Mouse (Mus musculus) layer of hippocampus, adult 2 months (tissue): Measurements from ENCODE around the gene Cks1b. TPM values are rescaled to one million over a fixed set of nuclear protein-coding genes. Genes with fewer than 3 reads are reported as not detected.
"Not testable (repeated sequence)": the region's sequence is repeated elsewhere in the genome, so short reads cannot be mapped to it uniquely, and the experiment has no call there.

Experiments
- DNase-seq, 2 experiments: peaks; one replicate each; pipeline ENCODE4 v3.0.0; 2022; ENCODE audit warnings: low spot score in 2 of 2
- H3K27ac ChIP-seq: fragments of 200-600 bp; 2 replicates; pipeline ENCODE4 v1.8.1; 2022
- H3K4me3 ChIP-seq: fragments of 200-600 bp; 2 replicates; pipeline ENCODE4 v1.8.1; 2022; ENCODE audit warnings: mild to moderate bottlenecking
- CTCF ChIP-seq: fragments of 200-600 bp; conservative IDR thresholded peaks from 2 replicates; pipeline ENCODE4 v1.8.1; 2022; ENCODE audit warnings: antibody characterized with exemption, mild to moderate bottlenecking, moderate library complexity
- total RNA-seq, 2 experiments: library from RNA; stranded (reverse); gene quantifications; 2 replicates each; pipeline ENCODE4 v1.2.3; 2021

Cks1b gene
- total RNA-seq, 2 experiments from 2014 or later = 1.4 to 2.7 TPM

GRCm38 (mm10) chr3:89437269-89437668, 19.1 kb upstream of the Cks1b start:
- Histone ChIP-seq H3K4me3 (peak overlapping the region; percentile 47), H3K27ac (peak overlapping the region; percentile 88)
- peak; percentile 30 to 66 for DNase-seq
- no peak for TF ChIP-seq CTCF

GRCm38 (mm10) chr3:89436176-89437113, 18.3 kb upstream of the Cks1b start, which contains the start of gene Pbxip1:
TSS of gene Pbxip1 (plus strand) at chr3:89436706.
- no peak for TF ChIP-seq CTCF
- H3K27ac ChIP-seq = peak within 1 kb of the TSS; percentile 88
- no peak for DNase-seq
- peak within 1 kb of the TSS; percentile 47 for H3K4me3 ChIP-seq

DNA sequence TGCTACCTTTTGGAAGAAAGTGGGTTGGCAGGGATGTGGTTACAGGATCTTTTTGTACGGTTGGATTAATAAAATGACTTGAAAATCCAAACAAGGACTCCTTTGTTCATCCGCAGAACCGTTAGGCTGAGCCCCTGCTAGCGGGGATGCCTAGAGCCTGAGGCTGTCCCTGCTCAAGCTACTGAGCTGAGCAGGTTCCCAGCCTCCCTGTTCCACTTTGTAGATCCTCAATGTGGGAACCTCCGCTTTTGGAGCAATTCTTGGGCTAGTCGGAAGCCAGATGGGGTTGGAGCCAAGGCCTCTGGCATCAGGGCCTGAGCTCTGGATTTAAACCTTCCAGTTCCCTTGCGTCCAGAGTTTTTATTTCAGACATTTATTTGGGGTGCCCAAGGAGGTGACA, 16.9 kb upstream of the Cks1b start:
- DNase-seq = no peak
- Histone ChIP-seq H3K4me3 (no peak overlapping the region), H3K27ac (peak overlapping the region; percentile 68)
- no peak for TF ChIP-seq CTCF

GRCm38 (mm10) chr3:89434532-89434931, 16.3 kb upstream of the Cks1b start:
- Histone ChIP-seq H3K27ac (peak overlapping the region; percentile 68), H3K4me3 (no peak overlapping the region)
- DNase-seq = no peak
- TF ChIP-seq CTCF = no peak

- no peak for TF ChIP-seq CTCF
- H3K27ac ChIP-seq = no peak overlapping the region
- H3K4me3 ChIP-seq = no peak overlapping the region
- DNase-seq = no peak
Measured at GRCm38 (mm10) chr3:89432606-89433005, 14.4 kb upstream of the Cks1b start.

GRCm38 (mm10) chr3:89430171-89431159, 12.3 kb upstream of the Cks1b start, which contains the start of gene Pygo2:
TSS of gene Pygo2 (plus strand) at chr3:89430214.
- 0 out of 2 replicates have a peak, but pooled peaks have one; percentile 11 for TF ChIP-seq CTCF
- H3K4me3 ChIP-seq = peak within 1 kb of the TSS; percentile 76
- peak within 1 kb of the TSS; percentile 93 for H3K27ac ChIP-seq
- DNase-seq = peak; percentile 95 to 98

DNA sequence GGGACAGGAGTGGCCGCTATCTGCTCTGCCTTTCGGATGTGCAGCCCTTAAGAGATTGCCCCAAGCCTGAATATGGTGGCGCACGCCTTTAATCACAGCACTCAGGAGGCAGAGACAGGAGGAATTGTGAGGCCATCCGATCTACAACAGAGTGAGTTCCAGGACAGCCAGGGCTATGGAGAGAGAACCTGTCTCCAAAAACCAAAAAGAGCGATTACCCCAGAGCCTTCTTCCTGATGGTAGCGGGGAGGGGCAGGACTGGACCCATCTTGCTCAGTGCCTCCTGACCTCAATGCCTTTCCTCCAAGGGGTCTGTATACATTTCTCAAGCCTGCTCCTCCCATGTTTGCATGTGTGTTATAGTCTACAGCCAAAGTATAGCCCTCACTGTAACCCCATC, 10.8 kb upstream of the Cks1b start:
- not testable (repeated sequence) for H3K4me3 ChIP-seq, H3K27ac ChIP-seq, DNase-seq

DNA sequence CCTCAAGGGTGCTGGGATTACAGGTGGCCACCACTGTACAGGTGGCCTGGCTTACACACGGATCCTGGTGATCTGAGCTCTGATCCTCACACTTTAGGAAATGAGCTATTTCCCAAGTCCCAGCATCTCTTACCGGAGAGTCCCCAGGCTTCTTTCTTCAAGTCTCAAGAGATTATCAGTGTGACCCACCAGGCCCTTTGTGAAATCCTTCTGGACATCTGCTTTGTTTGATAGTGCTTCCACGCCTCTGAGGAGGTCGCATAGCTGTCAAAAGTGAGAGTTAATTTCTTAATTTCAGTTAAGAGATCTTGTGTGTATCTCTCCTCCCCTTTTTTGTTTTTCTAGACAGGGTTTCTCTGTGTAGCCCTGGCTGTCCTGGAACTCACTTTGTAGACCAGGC, 7.7 kb upstream of the Cks1b start:
- H3K27ac ChIP-seq = no peak overlapping the region
- no peak for TF ChIP-seq CTCF
- H3K4me3 ChIP-seq = no peak overlapping the region
- no peak for DNase-seq

GRCm38 (mm10) chr3:89425141-89425525, 7.0 kb upstream of the Cks1b start:
- no peak for DNase-seq
- no peak for TF ChIP-seq CTCF
- no peak overlapping the region for H3K4me3 ChIP-seq
- H3K27ac ChIP-seq = no peak overlapping the region

DNA sequence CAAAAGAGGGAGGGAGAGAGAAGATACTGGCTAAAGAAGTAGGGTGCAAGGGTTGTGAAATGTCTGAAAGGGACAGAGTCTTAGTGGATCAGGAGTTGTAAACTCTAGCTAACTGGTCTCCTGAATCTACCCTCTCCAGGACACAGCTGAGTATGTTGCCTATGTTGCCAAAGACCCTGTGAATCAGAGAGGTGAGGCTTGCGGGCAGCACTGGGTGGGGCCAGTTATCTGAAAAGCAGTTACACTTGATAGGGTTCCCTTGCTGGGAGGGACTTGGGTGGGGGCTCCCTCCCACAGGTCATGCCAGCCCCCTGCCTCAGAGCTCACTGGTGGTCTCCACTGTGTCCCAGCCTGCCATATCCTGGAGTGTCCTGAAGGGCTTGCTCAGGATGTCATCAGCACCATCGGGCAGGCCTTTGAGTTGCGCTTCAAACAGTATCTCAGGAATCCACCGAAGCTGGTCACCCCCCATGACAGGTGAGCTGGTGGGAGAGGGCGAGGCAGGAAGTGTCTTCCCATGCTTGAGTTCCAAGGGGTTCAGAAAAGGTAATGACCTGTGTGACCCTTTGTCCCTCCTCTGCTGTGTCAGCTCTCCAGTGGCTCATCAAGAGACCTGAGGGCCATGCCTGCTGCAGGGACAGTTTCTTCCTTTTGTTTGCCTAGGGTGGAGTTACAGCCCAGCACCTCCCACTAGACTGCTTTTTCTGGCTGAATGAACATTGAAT, 6.4 kb upstream of the Cks1b start:
- DNase-seq = no peak
- no peak overlapping the region for H3K4me3 ChIP-seq
- TF ChIP-seq CTCF = no peak
- H3K27ac ChIP-seq = no peak overlapping the region

DNA sequence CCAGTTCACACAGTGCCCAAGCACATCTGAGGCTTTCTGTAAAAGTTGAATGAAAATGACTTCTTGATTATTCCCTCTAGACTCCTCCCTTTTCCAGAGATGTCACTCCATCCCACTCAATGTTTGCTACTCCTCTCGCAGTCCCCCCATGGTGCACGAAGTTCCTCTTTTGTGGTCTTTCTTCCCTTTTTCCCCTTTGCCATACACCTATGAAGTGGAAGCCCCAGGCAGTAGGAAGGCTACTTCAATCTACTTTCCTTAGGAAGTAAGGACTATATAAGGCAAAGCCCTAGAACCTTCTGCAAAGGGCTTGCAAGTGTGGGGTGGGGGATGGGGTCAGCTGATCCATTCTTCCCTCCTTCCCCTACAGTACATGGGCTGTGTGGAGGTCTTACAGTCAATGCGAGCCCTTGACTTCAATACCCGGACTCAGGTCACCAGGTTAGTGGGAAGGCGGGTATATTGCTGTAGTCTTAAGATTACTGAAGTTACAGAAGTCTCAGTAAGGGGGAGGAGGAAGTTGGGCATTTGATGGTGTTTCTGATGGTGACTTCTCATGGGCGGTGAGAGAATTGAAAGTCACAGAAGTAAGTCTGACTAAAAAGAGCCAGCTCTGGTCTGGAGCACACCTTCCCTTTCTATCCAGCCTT, 4.5 kb upstream of the Cks1b start:
- DNase-seq = no peak
- no peak overlapping the region for H3K4me3 ChIP-seq
- TF ChIP-seq CTCF = no peak

More for the DNA sequence above, 4.5 kb upstream of the Cks1b start:
- H3K27ac ChIP-seq = no peak overlapping the region
